Mouse (Mus musculus) liver, embryonic 15.5 days (tissue): ENCODE results near the gene Mvp. TPM values are rescaled to one million over a fixed set of nuclear protein-coding genes. Genes with fewer than 3 reads are reported as not detected.

Experiments used
- ATAC-seq: fragments of 200-750 bp; cut with Nextera tagmentation; 2 replicates; pipeline ENCODE4 v1.8.0; 2017; ENCODE audit warnings: moderate number of reproducible peaks, mild to moderate bottlenecking, moderate library complexity; ENCODE audit not compliant: insufficient read depth
- H3K27ac ChIP-seq: fragments of 300-500 bp; sonication (generic); replicated peaks from 2 replicates; pipeline ENCODE4 v1.5.1; 2015; ENCODE audit warnings: mild to moderate bottlenecking, inconsistent platforms
- H3K27me3 ChIP-seq: fragments of 300-500 bp; sonication (generic); 2 replicates; pipeline ENCODE4 v1.6.1; 2015; ENCODE audit warnings: mild to moderate bottlenecking, inconsistent platforms
- H3K36me3 ChIP-seq: fragments of 300-500 bp; sonication (generic); replicated peaks from 2 replicates; pipeline ENCODE4 v1.6.1; 2015; ENCODE audit warnings: moderate library complexity, mild to moderate bottlenecking, inconsistent platforms
- H3K4me1 ChIP-seq: fragments of 300-500 bp; sonication (generic); replicated peaks from 2 replicates; pipeline ENCODE4 v1.6.1; 2015; ENCODE audit warnings: inconsistent platforms
- H3K4me2 ChIP-seq: fragments of 300-500 bp; sonication (generic); 2 replicates; pipeline ENCODE4 v1.6.1; 2015; ENCODE audit warnings: moderate library complexity, mild to moderate bottlenecking, inconsistent platforms
- H3K4me3 ChIP-seq: fragments of 300-500 bp; sonication (generic); replicated peaks from 2 replicates; pipeline ENCODE4 v1.5.1; 2015; ENCODE audit warnings: mild to moderate bottlenecking, inconsistent platforms
- H3K9ac ChIP-seq: fragments of 300-500 bp; sonication (generic); 2 replicates; pipeline ENCODE4 v1.6.1; 2015; ENCODE audit warnings: moderate library complexity, mild to moderate bottlenecking, inconsistent platforms
- H3K9me3 ChIP-seq: fragments of 300-500 bp; sonication (generic); replicated peaks from 2 replicates; pipeline ENCODE4 v1.6.1; 2016; ENCODE audit warnings: inconsistent platforms
- WGBS: fragments of 180-500 bp; shearing (Covaris S2); methylation state at CpG from one replicate; pipeline ENCODE4 v1.1.7; 2015; ENCODE audit warnings: mixed read lengths; ENCODE audit not compliant: insufficient replicate concordance; 5-methylcytosine and 5-hydroxymethylcytosine counted together
- polyA plus RNA-seq: library from polyadenylated mRNA; unstranded; fragments of >200 nt; fragmentation: Nextera tagmentation; extraction: Ambion mirVana; gene quantifications from 2 replicates; pipeline ENCODE4 v1.2.1, GENCODE M21; 2015

Gene Mvp
- polyA plus RNA-seq: 9.2 TPM in 2 replicates

DNA sequence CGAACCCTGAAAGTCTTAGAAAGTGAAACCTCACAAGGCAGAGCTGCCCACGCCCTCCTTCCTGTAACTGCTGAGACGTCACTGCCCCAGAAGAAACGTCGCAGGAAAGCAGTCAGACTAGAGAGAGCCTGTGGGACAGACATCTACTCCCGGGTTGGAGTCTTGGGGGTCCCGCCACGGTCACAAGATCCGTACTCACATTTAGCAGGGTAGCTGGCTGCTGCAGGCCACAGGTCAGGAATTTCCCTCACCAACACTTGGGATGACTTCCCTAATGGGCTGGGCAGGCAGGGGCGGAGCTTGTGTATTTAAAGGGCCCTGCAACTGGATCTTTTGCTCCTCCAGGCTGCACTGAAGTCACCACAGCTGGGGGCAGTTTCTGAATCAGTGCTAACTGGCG lies at the start of gene Mvp:
TSS of gene Mvp (minus strand) at position 302 of the 400 bp plus-strand sequence.
- peak within 1 kb of the TSS; percentile 52 for H3K9ac ChIP-seq
- H3K4me1 ChIP-seq: peaks cover 68% of the 10 kb centered on the region
- H3K27me3 ChIP-seq: no peaks in the 10 kb centered on the region
- 20% methylated on average over 11 of the region's 11 CpGs for WGBS
- H3K4me2 ChIP-seq: peak within 1 kb of the TSS; percentile 96
- ATAC-seq: no peak
- peak within 1 kb of the TSS; percentile 95 for H3K27ac ChIP-seq
- H3K9me3 ChIP-seq: no peaks in the 10 kb centered on the region
- H3K4me3 ChIP-seq: peak within 1 kb of the TSS; percentile 78
- peaks cover 16% of the 10 kb centered on the region for H3K36me3 ChIP-seq

DNA sequence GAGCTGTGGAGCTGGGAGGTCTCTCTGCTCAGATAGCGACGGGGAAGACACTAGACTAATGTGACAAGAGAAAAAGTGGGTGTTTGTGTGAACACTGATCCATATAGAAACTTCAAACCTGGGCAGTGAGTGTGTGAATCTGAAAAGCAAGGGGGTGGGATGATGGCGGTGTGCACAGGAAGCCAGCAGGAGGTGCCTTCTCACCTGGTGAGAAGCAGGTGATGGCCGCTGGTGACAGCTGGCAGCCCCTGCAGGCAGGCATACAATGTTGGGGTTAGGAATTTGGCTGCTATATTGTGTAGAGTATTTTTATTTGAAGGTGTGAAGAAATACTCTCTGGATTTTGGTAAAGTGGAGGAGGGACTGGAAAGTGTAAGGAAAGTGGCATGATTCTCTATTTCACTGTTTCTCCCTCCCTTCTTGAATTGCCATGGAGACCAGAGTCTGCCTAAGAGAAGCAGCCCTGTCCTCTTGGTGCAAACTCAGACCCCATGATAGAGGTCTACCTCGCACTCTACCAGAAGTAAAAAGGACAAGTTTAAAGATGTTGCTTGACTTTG lies 40.7 kb upstream of the Mvp start:
- Histone ChIP-seq H3K36me3 (no peaks in the 10 kb centered on the region), H3K4me3 (no peak overlapping the region), H3K9me3 (no peaks in the 10 kb centered on the region), H3K4me1 (no peaks in the 10 kb centered on the region), H3K9ac (no peak overlapping the region), H3K27ac (no peak overlapping the region), H3K27me3 (peaks cover 44% of the 10 kb centered on the region), H3K4me2 (no peak overlapping the region)
- WGBS: 51% methylated on average over 5 of the region's 5 CpGs
- ATAC-seq: no peak

DNA sequence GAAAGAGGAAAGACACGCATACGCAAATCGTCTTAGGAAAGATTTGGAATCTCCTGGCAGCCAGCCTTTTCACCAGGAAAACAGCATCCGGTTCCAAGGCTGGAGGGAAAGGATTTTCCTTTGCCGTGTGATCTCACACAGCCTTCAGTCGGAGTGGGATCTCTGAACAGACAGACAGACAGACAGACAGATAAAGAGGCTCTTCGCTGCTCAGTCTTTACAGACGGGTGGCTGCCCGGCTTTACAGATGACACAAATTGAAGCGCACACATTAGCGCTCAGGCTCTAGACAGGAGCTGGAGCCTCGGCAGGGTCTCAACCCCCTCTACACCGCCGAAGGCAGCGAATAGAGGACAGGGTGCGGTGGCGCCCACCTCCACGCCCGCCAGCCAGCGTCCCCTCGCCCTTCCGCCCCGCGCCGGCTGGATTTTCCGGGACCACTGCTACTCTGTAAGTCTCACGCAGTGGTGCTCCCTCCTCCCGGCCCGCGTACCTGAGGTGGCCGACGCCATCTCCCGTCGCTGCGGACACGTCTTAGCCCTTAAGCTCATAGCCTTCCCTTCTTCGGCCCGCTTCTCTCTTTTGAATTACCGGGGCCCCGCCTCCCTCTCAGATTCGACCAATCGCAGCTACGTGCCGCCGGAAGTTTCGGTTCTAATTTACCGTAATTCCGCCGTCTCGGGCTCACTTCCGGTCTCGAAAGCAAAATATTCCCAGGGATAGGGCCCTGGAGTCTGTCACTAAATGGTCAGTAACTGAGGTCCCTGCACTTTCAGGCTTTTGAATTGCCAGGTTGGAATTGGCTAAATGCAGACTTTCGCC lies 27.6 kb upstream of the Mvp start, which contains the start of gene Kif22:
TSS of gene Kif22 (minus strand) at position 621 of the 822 bp plus-strand sequence.
- peak; percentile 88 for ATAC-seq
- Histone ChIP-seq H3K36me3 (peaks cover 33% of the 10 kb centered on the region), H3K4me1 (peaks cover 33% of the 10 kb centered on the region), H3K9ac (peak within 1 kb of the TSS; percentile 99), H3K27ac (peak within 1 kb of the TSS; percentile 85), H3K9me3 (no peaks in the 10 kb centered on the region), H3K4me2 (peak within 1 kb of the TSS; percentile 77), H3K4me3 (peak within 1 kb of the TSS; percentile 99), H3K27me3 (no peaks in the 10 kb centered on the region)
- under 1% methylated on average over 53 of the region's 53 CpGs for WGBS

DNA sequence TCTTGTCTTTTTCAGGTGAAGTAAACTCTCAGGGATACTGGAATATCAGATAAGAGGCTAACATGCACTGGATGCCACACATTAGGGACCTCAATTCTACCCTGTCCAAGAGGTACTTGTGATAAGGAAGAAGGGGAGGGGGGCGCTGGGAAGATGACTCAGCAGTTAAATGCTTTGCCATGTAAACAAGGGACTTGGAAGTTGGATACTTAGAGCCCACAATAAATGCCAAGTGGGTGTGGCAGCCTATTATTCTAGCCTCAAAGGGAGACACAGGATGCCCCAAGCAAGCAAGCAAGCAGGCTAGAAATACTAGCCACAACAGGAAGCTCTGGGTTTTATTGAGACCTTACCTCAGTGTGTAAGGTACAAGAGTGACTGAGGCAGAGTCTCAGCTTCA lies 16.8 kb upstream of the Mvp start:
- Histone ChIP-seq H3K4me3 (no peak overlapping the region), H3K9ac (no peak overlapping the region), H3K27ac (0 out of 2 replicates have a peak overlapping the region, but pooled peaks have one; percentile 76), H3K36me3 (peaks cover 87% of the 10 kb centered on the region), H3K9me3 (no peaks in the 10 kb centered on the region), H3K27me3 (no peaks in the 10 kb centered on the region), H3K4me1 (peaks cover 44% of the 10 kb centered on the region), H3K4me2 (no peak overlapping the region)
- WGBS: 45% methylated on average over 1 of the region's 1 CpGs
- no peak for ATAC-seq

DNA sequence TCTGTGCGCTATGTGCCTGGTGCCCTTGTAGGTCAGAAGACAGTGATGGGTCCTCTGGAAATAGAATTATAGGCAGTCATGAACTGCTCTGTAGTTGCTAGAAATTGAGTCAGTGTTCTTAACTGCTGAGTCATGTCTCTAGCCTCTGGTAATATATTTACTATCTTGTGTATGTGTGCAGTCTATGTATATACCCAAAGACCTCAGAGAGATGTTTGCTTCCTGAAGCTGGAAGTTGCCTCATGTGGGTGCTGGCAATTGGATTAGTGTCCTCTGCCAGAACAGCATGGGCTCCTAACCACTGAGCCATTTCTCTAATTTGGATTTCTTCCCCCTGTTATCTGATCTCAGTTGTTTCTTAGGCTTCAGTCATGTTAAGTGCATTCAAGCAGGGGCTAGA lies 15.8 kb upstream of the Mvp start:
- Histone ChIP-seq H3K27me3 (no peaks in the 10 kb centered on the region), H3K4me2 (no peak overlapping the region), H3K9ac (no peak overlapping the region), H3K4me1 (peaks cover 49% of the 10 kb centered on the region), H3K4me3 (no peak overlapping the region), H3K36me3 (peaks cover 79% of the 10 kb centered on the region), H3K27ac (peak overlapping the region; percentile 76), H3K9me3 (no peaks in the 10 kb centered on the region)
- WGBS: 92% methylated on average over 1 of the region's 1 CpGs
- ATAC-seq: no peak

DNA sequence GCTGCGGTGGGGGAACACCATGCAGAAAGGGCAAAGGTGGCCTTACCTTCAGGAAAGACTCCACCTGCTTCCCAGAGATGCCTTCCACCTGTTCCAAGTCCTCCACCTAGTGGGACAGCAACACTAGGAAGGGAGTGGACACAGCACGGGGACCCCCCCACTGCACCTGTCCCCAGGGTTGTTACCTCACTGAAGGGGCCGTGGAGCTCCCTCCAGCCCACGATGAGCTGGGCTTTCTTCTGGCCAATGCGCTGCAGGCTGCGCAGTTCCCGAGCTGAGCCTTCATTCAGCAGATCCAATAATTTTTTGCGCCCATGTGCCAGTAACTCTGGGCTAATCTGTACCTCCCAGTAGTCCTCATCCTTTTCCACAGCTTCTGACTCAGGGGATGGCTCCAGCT lies 13.5 kb upstream of the Mvp start:
- ATAC-seq: no peak
- peaks cover 79% of the 10 kb centered on the region for H3K36me3 ChIP-seq

DNA sequence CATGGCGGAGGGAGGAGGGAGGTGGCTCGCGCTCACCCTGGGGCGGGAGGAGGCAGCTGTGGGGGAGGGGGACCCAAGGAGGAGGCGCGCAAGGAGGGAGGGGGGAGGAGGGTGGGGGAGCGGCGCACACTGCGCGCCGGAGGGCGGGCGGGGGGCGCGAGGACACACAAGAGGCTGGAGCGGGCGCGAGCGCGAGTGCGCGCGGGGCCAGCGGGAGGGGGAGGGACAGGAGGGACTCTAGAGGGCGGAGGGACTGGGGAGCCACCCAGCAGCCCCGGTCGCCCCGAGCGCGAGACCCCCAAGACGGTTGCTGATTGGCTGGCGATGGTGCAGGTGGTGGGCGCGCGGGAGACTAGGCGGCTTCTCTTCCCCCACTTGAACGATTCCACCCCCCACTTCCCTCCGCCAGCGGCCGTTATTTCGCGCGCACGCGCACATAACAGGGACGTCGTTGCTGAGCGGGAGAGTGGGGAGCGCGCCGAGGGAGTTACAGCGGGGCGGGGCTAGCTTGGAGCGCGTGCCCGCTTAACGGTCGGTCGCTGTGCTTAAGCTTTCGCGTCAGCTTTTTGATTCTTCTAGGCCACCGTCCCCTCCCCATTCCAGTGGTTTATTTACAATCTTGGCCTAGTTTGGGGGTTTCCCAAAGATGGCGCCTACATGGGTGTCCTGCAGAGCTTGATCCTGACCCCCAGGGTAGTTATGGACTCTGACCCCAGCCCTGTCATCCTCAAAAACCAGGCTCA lies 12.7 kb upstream of the Mvp start, which contains the start of gene Maz:
TSS of gene Maz (minus strand) at position 54 of the 743 bp plus-strand sequence.
- WGBS: under 1% methylated on average over 54 of the region's 63 CpGs
- H3K9me3 ChIP-seq: no peaks in the 10 kb centered on the region
- peak within 1 kb of the TSS; percentile 98 for H3K4me3 ChIP-seq
- H3K36me3 ChIP-seq: peaks cover 79% of the 10 kb centered on the region
- peaks cover 73% of the 10 kb centered on the region for H3K4me1 ChIP-seq
- H3K9ac ChIP-seq: peak within 1 kb of the TSS; percentile 99
- peak; percentile 81 for ATAC-seq
- peak within 1 kb of the TSS; percentile 97 for H3K27ac ChIP-seq
- H3K27me3 ChIP-seq: no peaks in the 10 kb centered on the region
- peak within 1 kb of the TSS; percentile 98 for H3K4me2 ChIP-seq

More for the DNA sequence above, 13.5 kb upstream of the Mvp start:
- Histone ChIP-seq H3K4me2 (peak overlapping the region; percentile 98), H3K9me3 (no peaks in the 10 kb centered on the region), H3K4me3 (peak overlapping the region; percentile 98), H3K4me1 (peaks cover 66% of the 10 kb centered on the region), H3K27me3 (no peaks in the 10 kb centered on the region), H3K27ac (peak overlapping the region; percentile 97), H3K9ac (peak overlapping the region; percentile 99)
- WGBS: 55% methylated on average over 8 of the region's 8 CpGs

DNA sequence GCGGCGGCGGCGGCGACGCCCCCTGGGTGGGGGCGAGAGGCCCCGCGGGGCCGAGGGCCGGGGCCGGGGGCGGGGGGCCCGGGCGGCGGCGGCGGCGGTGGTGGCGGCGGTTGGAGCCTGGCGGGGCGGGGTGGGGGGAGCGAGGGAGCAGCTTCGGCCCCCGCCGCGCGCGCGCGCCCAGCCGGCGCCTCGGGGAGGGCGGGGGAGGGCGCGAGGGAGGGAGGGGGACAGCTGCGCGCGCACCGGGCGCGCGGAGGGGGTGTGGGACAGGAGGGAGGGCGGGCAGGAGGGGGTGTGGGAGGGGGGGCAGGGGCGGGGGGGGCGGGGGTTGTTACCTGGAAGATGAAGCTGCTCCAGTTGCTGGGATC lies 12.2 kb upstream of the Mvp start:
- WGBS: 4% methylated on average over 31 of the region's 48 CpGs
- Histone ChIP-seq H3K36me3 (peaks cover 78% of the 10 kb centered on the region), H3K27ac (peak overlapping the region; percentile 97), H3K9me3 (no peaks in the 10 kb centered on the region), H3K4me1 (peaks cover 77% of the 10 kb centered on the region), H3K9ac (peak overlapping the region; percentile 99), H3K4me2 (peak overlapping the region; percentile 98), H3K4me3 (peak overlapping the region; percentile 98), H3K27me3 (no peaks in the 10 kb centered on the region)
- ATAC-seq: peak; percentile 45

DNA sequence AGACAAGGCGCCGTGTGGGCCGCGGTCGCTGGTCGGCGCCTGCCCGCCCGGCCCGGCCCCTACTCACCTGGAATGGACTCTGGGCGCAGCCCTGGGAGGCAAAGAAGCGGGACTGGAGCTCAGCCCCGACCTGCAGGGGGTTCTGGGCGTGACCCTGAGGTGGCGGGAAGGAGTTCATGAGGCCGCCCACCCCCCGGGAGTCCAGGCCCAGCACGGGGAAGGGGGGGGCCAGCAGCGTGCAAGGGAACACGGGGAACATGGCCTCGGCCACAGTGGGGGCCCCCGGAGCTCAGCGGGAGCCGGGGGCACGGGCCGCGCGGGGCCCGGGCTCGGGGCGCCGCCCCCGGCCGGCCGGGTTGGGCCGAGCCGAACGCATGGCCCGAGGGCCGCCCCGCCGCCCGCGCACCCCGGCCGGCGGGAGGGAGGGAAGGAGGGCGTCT lies 11.8 kb upstream of the Mvp start:
- Histone ChIP-seq H3K27ac (peak overlapping the region; percentile 97), H3K4me2 (peak overlapping the region; percentile 98), H3K9me3 (no peaks in the 10 kb centered on the region), H3K9ac (peak overlapping the region; percentile 99), H3K4me1 (peaks cover 77% of the 10 kb centered on the region), H3K36me3 (peaks cover 74% of the 10 kb centered on the region), H3K27me3 (no peaks in the 10 kb centered on the region), H3K4me3 (peak overlapping the region; percentile 98)
- ATAC-seq: peak; percentile 36
- under 1% methylated on average over 46 of the region's 48 CpGs for WGBS

DNA sequence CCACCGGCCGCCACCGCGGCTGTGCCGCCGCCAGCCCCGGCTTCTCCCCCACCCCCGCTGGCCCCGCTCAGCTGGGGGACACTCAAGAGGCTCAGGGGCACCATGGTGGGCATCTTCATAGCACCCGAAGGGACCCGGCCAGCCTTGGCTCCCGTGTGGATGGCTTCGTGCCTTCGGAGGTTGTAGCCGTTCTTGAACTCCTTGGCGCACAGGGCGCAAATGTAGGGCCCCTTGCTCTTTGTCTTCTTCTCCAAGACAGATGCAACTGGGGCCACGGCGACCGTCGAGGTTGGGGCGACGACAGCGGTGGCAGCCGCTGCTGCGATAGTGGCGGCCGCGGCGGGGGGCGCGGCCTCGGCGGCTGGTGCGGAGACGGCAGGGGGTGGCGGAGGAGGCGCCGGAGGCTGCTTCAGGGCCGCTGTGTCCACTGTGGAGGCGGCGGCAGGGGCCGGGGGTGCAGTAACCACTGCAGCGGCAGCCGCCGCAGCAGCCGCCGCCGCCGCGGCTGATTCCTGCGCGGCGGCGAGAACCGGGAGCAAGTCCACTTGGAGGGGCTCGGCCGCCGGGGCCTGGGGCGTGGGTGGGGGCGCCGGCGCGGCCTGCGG lies 11.2 kb upstream of the Mvp start:
- peak overlapping the region; percentile 99 for H3K9ac ChIP-seq
- peak overlapping the region; percentile 98 for H3K4me3 ChIP-seq
- H3K27me3 ChIP-seq: no peaks in the 10 kb centered on the region
- peaks cover 69% of the 10 kb centered on the region for H3K36me3 ChIP-seq
- under 1% methylated on average over 62 of the region's 65 CpGs for WGBS
- H3K27ac ChIP-seq: peak overlapping the region; percentile 97
- H3K4me1 ChIP-seq: peaks cover 77% of the 10 kb centered on the region
- ATAC-seq: no peak
- H3K4me2 ChIP-seq: peak overlapping the region; percentile 98
- H3K9me3 ChIP-seq: no peaks in the 10 kb centered on the region
